Mouse (Mus musculus) MEL (cell line): ENCODE results near the gene Ints13. TPM values are rescaled to one million over a fixed set of nuclear protein-coding genes. Genes with fewer than 3 reads are reported as not detected.

Experiments
- DNase-seq: peaks from one replicate; pipeline ENCODE4 v3.0.0; 2011; ENCODE audit warnings: low read depth, low spot score
- H3K27ac ChIP-seq: 2 replicates; pipeline ENCODE4 v1.5.1; 2012; ENCODE audit warnings: low read depth, mild to moderate bottlenecking, control low read depth, low read length, moderate library complexity; ENCODE audit not compliant: control insufficient read depth
- H3K27me3 ChIP-seq, 2 experiments: fragments of 150-350 bp in 1 of 2; sonication (generic) in 1 of 2; 2 replicates each; pipeline ENCODE4 v1.6.1; 2012; ENCODE audit warnings: low read length in 2 of 2, mild to moderate bottlenecking in 2 of 2, improper control_type of control experiment in 1 of 2, moderate library complexity in 1 of 2; ENCODE audit not compliant: insufficient read depth in 2 of 2, control insufficient read depth in 1 of 2
- H3K36me3 ChIP-seq, 2 experiments: 2 replicates each; pipeline ENCODE4 v1.6.1; 2012 to 2014; ENCODE audit warnings: low read length in 2 of 2, improper control_type of control experiment in 1 of 2, inconsistent platforms in 1 of 2, mild to moderate bottlenecking in 1 of 2; ENCODE audit not compliant: insufficient read depth in 2 of 2, control insufficient read depth in 1 of 2
- H3K4me1 ChIP-seq, 2 experiments: fragments of 150-350 bp in 1 of 2; sonication (generic) in 1 of 2; 2 replicates each; pipeline ENCODE4 v1.6.1; 2012; ENCODE audit warnings: low read length in 2 of 2, improper control_type of control experiment in 1 of 2, mild to moderate bottlenecking in 1 of 2; ENCODE audit not compliant: insufficient read depth in 2 of 2, control insufficient read depth in 1 of 2
- H3K4me3 ChIP-seq, 2 experiments: fragments of 150-350 bp in 1 of 2; sonication (generic) in 1 of 2; 2 replicates each; pipeline ENCODE4 v1.5.1; 2012; ENCODE audit warnings: low read depth in 2 of 2, low read length in 2 of 2, mild to moderate bottlenecking in 2 of 2, moderate library complexity in 2 of 2, control low read depth in 1 of 2, improper control_type of control experiment in 1 of 2; ENCODE audit not compliant: control insufficient read depth in 1 of 2, insufficient read depth in 1 of 2
- H3K79me2 ChIP-seq: 2 replicates; pipeline ENCODE4 v1.6.1; 2012; ENCODE audit warnings: mild to moderate bottlenecking, low read length, moderate library complexity; ENCODE audit not compliant: control insufficient read depth, poor library complexity, insufficient read depth
- H3K9ac ChIP-seq: 2 replicates; pipeline ENCODE4 v1.6.1; 2012; ENCODE audit warnings: low read depth, mild to moderate bottlenecking, control low read depth, low read length, moderate library complexity; ENCODE audit not compliant: control insufficient read depth, poor library complexity, severe bottlenecking
- H3K9me3 ChIP-seq: fragments of 150-350 bp; sonication (generic); replicated peaks from 2 replicates; pipeline ENCODE4 v1.6.1; 2012; ENCODE audit warnings: mild to moderate bottlenecking, low read length, improper control_type of control experiment, moderate library complexity; ENCODE audit not compliant: insufficient read depth
- BHLHE40 ChIP-seq: IDR thresholded peaks from 2 replicates; pipeline ENCODE4 v1.6.1; 2012; ENCODE audit warnings: low read depth, mild to moderate bottlenecking, inconsistent platforms, low read length, improper control_type of control experiment, borderline replicate concordance
- CHD2 ChIP-seq: IDR thresholded peaks from 2 replicates; pipeline ENCODE4 v1.6.1; 2011; ENCODE audit warnings: low read length, improper control_type of control experiment
- E2F4 ChIP-seq: IDR thresholded peaks from 2 replicates; pipeline ENCODE4 v1.6.1; 2011; ENCODE audit warnings: low read depth, low read length, improper control_type of control experiment, borderline replicate concordance
- ELF1 ChIP-seq: IDR thresholded peaks from 2 replicates; pipeline ENCODE4 v1.6.1; 2014; ENCODE audit warnings: low read depth, mild to moderate bottlenecking, inconsistent platforms, low read length, improper control_type of control experiment, moderate library complexity
- ETS1 ChIP-seq: IDR thresholded peaks from 2 replicates; pipeline ENCODE4 v1.6.1; 2012; ENCODE audit warnings: low read depth, mild to moderate bottlenecking, inconsistent platforms, low read length, improper control_type of control experiment, moderate library complexity
- GABPA ChIP-seq: IDR thresholded peaks from 2 replicates; pipeline ENCODE4 v1.6.1; 2012; ENCODE audit warnings: low read depth, mild to moderate bottlenecking, inconsistent platforms, low read length, improper control_type of control experiment, moderate library complexity
- HCFC1 ChIP-seq: IDR thresholded peaks from 2 replicates; pipeline ENCODE4 v1.6.1; 2012; ENCODE audit warnings: low read depth, mild to moderate bottlenecking, inconsistent platforms, low read length, improper control_type of control experiment, moderate library complexity
- JUND ChIP-seq: IDR thresholded peaks from 2 replicates; pipeline ENCODE4 v1.6.1; 2011; ENCODE audit warnings: low read depth, mild to moderate bottlenecking, improper control_type of control experiment, low read length
- KAT2A ChIP-seq: conservative IDR thresholded peaks from 2 replicates; pipeline ENCODE4 v1.6.1; 2012; ENCODE audit warnings: low read depth, low read length, improper control_type of control experiment, inconsistent platforms
- MAZ ChIP-seq: IDR thresholded peaks from 2 replicates; pipeline ENCODE4 v1.6.1; 2012; ENCODE audit warnings: low read depth, mild to moderate bottlenecking, inconsistent platforms, low read length, improper control_type of control experiment
- MEF2A ChIP-seq: IDR thresholded peaks from 2 replicates; pipeline ENCODE4 v1.6.1; 2014; ENCODE audit warnings: low read depth, mild to moderate bottlenecking, inconsistent platforms, low read length, improper control_type of control experiment; ENCODE audit not compliant: poor library complexity, insufficient replicate concordance, severe bottlenecking; ENCODE audit errors: extremely low read depth
- MXI1 ChIP-seq: IDR thresholded peaks from 2 replicates; pipeline ENCODE4 v1.6.1; 2011; ENCODE audit warnings: mild to moderate bottlenecking, low read depth, low read length, improper control_type of control experiment
- MYC ChIP-seq: IDR thresholded peaks from 2 replicates; pipeline ENCODE4 v1.6.1; 2011; ENCODE audit warnings: low read depth, mild to moderate bottlenecking, low read length, improper control_type of control experiment, moderate library complexity
- NELFE ChIP-seq: IDR thresholded peaks from 2 replicates; pipeline ENCODE4 v1.6.1; 2011; ENCODE audit warnings: low read depth, low read length, improper control_type of control experiment
- POLR2A ChIP-seq, 2 experiments: IDR thresholded peaks; 2 replicates each; pipeline ENCODE4 v1.6.1; 2011 to 2012; ENCODE audit warnings: low read length in 2 of 2, mild to moderate bottlenecking in 2 of 2, control low read depth in 1 of 2, improper control_type of control experiment in 1 of 2, low read depth in 1 of 2, moderate library complexity in 1 of 2; ENCODE audit not compliant: control insufficient read depth in 1 of 2, insufficient read depth in 1 of 2, poor library complexity in 1 of 2
- POLR2AphosphoS5 ChIP-seq: IDR thresholded peaks from 2 replicates; pipeline ENCODE4 v1.6.1; 2012; ENCODE audit warnings: low read depth, borderline replicate concordance, mild to moderate bottlenecking, inconsistent platforms, low read length, moderate library complexity, mixed read lengths
- RAD21 ChIP-seq: IDR thresholded peaks from 2 replicates; pipeline ENCODE4 v1.6.1; 2011; ENCODE audit warnings: mild to moderate bottlenecking, low read depth, low read length, improper control_type of control experiment
- SIN3A ChIP-seq: IDR thresholded peaks from 2 replicates; pipeline ENCODE4 v1.6.1; 2012; ENCODE audit warnings: low read length, improper control_type of control experiment, inconsistent platforms
- TAL1 ChIP-seq: IDR thresholded peaks from 2 replicates; pipeline ENCODE4 v1.6.1; 2012; ENCODE audit warnings: mild to moderate bottlenecking, inconsistent platforms, low read length, moderate library complexity, mixed read lengths
- TBP ChIP-seq: IDR thresholded peaks from 2 replicates; pipeline ENCODE4 v1.8.0; 2011; ENCODE audit warnings: low read depth, low read length, improper control_type of control experiment
- TCF12 ChIP-seq: IDR thresholded peaks from 2 replicates; pipeline ENCODE4 v1.6.1; 2014; ENCODE audit warnings: low read depth, mild to moderate bottlenecking, inconsistent platforms, low read length, improper control_type of control experiment, moderate library complexity
- UBTF ChIP-seq: IDR thresholded peaks from 2 replicates; pipeline ENCODE4 v1.6.1; 2012; ENCODE audit warnings: low read depth, mild to moderate bottlenecking, inconsistent platforms, low read length, improper control_type of control experiment, moderate library complexity, borderline replicate concordance; ENCODE audit not compliant: insufficient read depth
- USF1 ChIP-seq: IDR thresholded peaks from 2 replicates; pipeline ENCODE4 v1.6.1; 2014; ENCODE audit warnings: low read depth, mild to moderate bottlenecking, inconsistent platforms, low read length, improper control_type of control experiment, moderate library complexity
- ZNF384 ChIP-seq: IDR thresholded peaks from 2 replicates; pipeline ENCODE4 v1.6.1; 2012; ENCODE audit warnings: low read depth, mild to moderate bottlenecking, inconsistent platforms, low read length, improper control_type of control experiment
- polyA plus RNA-seq, 2 experiments: library from polyadenylated mRNA; stranded (reverse) in 1 of 2; unstranded in 1 of 2; fragments of >175 nt in 1 of 2; fragments of >200 nt in 1 of 2; gene quantifications; 2 replicates each; pipeline versions ENCODE4 v1.2.1 to v1.2.4; 2012; ENCODE audit warnings: low replicate concordance in 2 of 2, low read depth in 1 of 2; ENCODE audit not compliant: insufficient read length in 2 of 2, insufficient read depth in 1 of 2, missing spikeins in 1 of 2
- total RNA-seq: library from RNA; depleted of rRNA; stranded (reverse); fragments of 300-350 nt; gene quantifications from 2 replicates; pipeline ENCODE4 v1.2.3, GENCODE M21; 2012

Gene Ints13
- total and polyA plus RNA-seq, 3 experiments = 63.5 to 70.2 TPM; not detected in 1

GRCm38 (mm10) chr6:146551326-146551725 lies 26.3 kb downstream of the Ints13 start:
- TF ChIP-seq NELFE = no peak
- TF ChIP-seq SIN3A = no peak
- no peak for TF ChIP-seq TAL1
- TF ChIP-seq UBTF = no peak
- TF ChIP-seq RAD21 = no peak
- no peak for TF ChIP-seq ZNF384
- TF ChIP-seq POLR2A (IDR thresholded peaks at IDR 0.05; ENCODE audit: control insufficient read depth in 1 of 2, insufficient read depth in 1 of 2, low read depth in 1 of 2, low read length in 2 of 2, poor library complexity in 1 of 2) = no peak
- TF ChIP-seq, all 39 proteins: peak for 0
- no peak overlapping the region for H3K27ac ChIP-seq
- peaks cover 0 to 3% of the 10 kb centered on the region in 2 experiments; a peak in 2 of 4 replicates for H3K4me1 ChIP-seq
- no peaks in the 10 kb centered on the region for H3K9me3 ChIP-seq
- no peak overlapping the region for H3K4me3 ChIP-seq
- no peak overlapping the region for H3K9ac ChIP-seq
- DNase-seq = no peak
- H3K27me3 ChIP-seq = no peaks in the 10 kb centered on the region
- H3K79me2 ChIP-seq = no peaks in the 10 kb centered on the region
- peaks cover 9 to 18% of the 10 kb centered on the region in 2 experiments for H3K36me3 ChIP-seq

GRCm38 (mm10) chr6:146550421-146550820 lies 27.2 kb downstream of the Ints13 start:
- no peak overlapping the region for H3K27ac ChIP-seq
- no peaks in the 10 kb centered on the region for H3K9me3 ChIP-seq
- H3K27me3 ChIP-seq = no peaks in the 10 kb centered on the region
- no peak overlapping the region for H3K9ac ChIP-seq
- no peak for TF ChIP-seq MXI1
- no peak for TF ChIP-seq ELF1
- TF ChIP-seq SIN3A = no peak
- no peak for TF ChIP-seq MAZ
- TF ChIP-seq E2F4 = no peak
- TF ChIP-seq BHLHE40 = no peak
- TF ChIP-seq MEF2A = no peak
- no peak for TF ChIP-seq TBP
- no peak for TF ChIP-seq TCF12
- TF ChIP-seq USF1 = no peak
- TF ChIP-seq CHD2 = no peak
- no peak for TF ChIP-seq POLR2AphosphoS5
- no peak for TF ChIP-seq MYC
- TF ChIP-seq TAL1 = no peak
- TF ChIP-seq POLR2A (IDR thresholded peaks at IDR 0.05; ENCODE audit: control insufficient read depth in 1 of 2, insufficient read depth in 1 of 2, low read depth in 1 of 2, low read length in 2 of 2, poor library complexity in 1 of 2) = no peak
- no peak for TF ChIP-seq ETS1
- TF ChIP-seq JUND = no peak
- TF ChIP-seq HCFC1 = no peak
- no peak for TF ChIP-seq GABPA
- TF ChIP-seq KAT2A = no peak
- no peak for DNase-seq
- H3K4me1 ChIP-seq = peaks cover 0 to 3% of the 10 kb centered on the region in 2 experiments; a peak in 2 of 4 replicates
- H3K36me3 ChIP-seq = peaks cover 10 to 16% of the 10 kb centered on the region in 2 experiments
- H3K79me2 ChIP-seq = no peaks in the 10 kb centered on the region
- no peak overlapping the region for H3K4me3 ChIP-seq
